Mouse (Mus musculus) testis, adult 2 months (tissue): ENCODE measurements around the gene Itgal. TPM values are rescaled to one million over a fixed set of nuclear protein-coding genes. Genes with fewer than 3 reads are reported as not detected.
"Not testable (repeated sequence)": the region's sequence is repeated elsewhere in the genome, so short reads cannot be mapped to it uniquely, and the experiment has no call there.

Experiments used
- H3K27ac ChIP-seq: fragments of 200-500 bp; 2 replicates; pipeline ENCODE4 v1.5.1; 2012; ENCODE audit warnings: low read depth, low read length; ENCODE audit not compliant: control insufficient read depth, insufficient read depth
- H3K27me3 ChIP-seq: fragments of 200-500 bp; 2 replicates; pipeline ENCODE4 v1.6.1; 2012; ENCODE audit warnings: mild to moderate bottlenecking, low read length, moderate library complexity; ENCODE audit not compliant: control insufficient read depth, insufficient read depth
- H3K36me3 ChIP-seq: fragments of 200-500 bp; 2 replicates; pipeline ENCODE4 v1.6.1; 2012; ENCODE audit warnings: mild to moderate bottlenecking, low read length; ENCODE audit not compliant: control insufficient read depth, insufficient read depth
- H3K4me1 ChIP-seq: fragments of 200-500 bp; 2 replicates; pipeline ENCODE4 v1.6.1; 2012; ENCODE audit warnings: low read length; ENCODE audit not compliant: control insufficient read depth, insufficient read depth
- H3K4me3 ChIP-seq: fragments of 200-500 bp; 2 replicates; pipeline ENCODE4 v1.5.1; 2012; ENCODE audit warnings: low read depth, mild to moderate bottlenecking, low read length, moderate library complexity, mixed read lengths; ENCODE audit not compliant: control insufficient read depth
- CTCF ChIP-seq: fragments of 200-500 bp; IDR thresholded peaks from 2 replicates; pipeline ENCODE4 v1.5.1; 2012; ENCODE audit warnings: low read depth, mild to moderate bottlenecking, inconsistent platforms, low read length, moderate library complexity; ENCODE audit not compliant: control insufficient read depth, insufficient read depth, insufficient replicate concordance
- POLR2A ChIP-seq: fragments of 200-500 bp; IDR thresholded peaks from 2 replicates; pipeline ENCODE4 v1.6.1; 2012; ENCODE audit warnings: low read depth, mild to moderate bottlenecking, inconsistent platforms, low read length, moderate library complexity; ENCODE audit not compliant: control insufficient read depth
- polyA plus RNA-seq: library from polyadenylated mRNA; depleted of rRNA; stranded (reverse); fragments of >200 nt; gene quantifications from 2 replicates; pipeline ENCODE4 v1.2.3, GENCODE M21; 2012

Itgal gene
- polyA plus RNA-seq, 1 experiment = 0.79 TPM

- Histone ChIP-seq H3K4me1 (no peaks in the 10 kb centered on the region), H3K4me3 (no peak overlapping the region), H3K36me3 (no peaks in the 10 kb centered on the region), H3K27me3 (no peaks in the 10 kb centered on the region), H3K27ac (no peak overlapping the region)
- TF ChIP-seq CTCF (no peak), POLR2A (no peak)
Measured at GRCm38 (mm10) chr7:127326685-127327084, 30.6 kb downstream of the Itgal start.

- no peaks in the 10 kb centered on the region for H3K4me1 ChIP-seq
- no peaks in the 10 kb centered on the region for H3K27me3 ChIP-seq
- H3K27ac ChIP-seq = no peak overlapping the region
- H3K36me3 ChIP-seq = no peaks in the 10 kb centered on the region
- no peak overlapping the region for H3K4me3 ChIP-seq
- TF ChIP-seq POLR2A = no peak
- TF ChIP-seq CTCF = no peak
Measured at GRCm38 (mm10) chr7:127333240-127333639, 37.2 kb downstream of the Itgal start.

GRCm38 (mm10) chr7:127335604-127336003, 39.5 kb downstream of the Itgal start:
- no peaks in the 10 kb centered on the region for H3K27me3 ChIP-seq
- no peaks in the 10 kb centered on the region for H3K36me3 ChIP-seq
- no peak for TF ChIP-seq CTCF
- TF ChIP-seq POLR2A = no peak
- H3K4me3 ChIP-seq = no peak overlapping the region
- H3K4me1 ChIP-seq = no peaks in the 10 kb centered on the region
- H3K27ac ChIP-seq = no peak overlapping the region

GRCm38 (mm10) chr7:127337636-127338035, 41.6 kb downstream of the Itgal start:
- TF ChIP-seq CTCF (no peak), POLR2A (no peak)
- H3K4me3 ChIP-seq = no peak overlapping the region
- H3K4me1 ChIP-seq = peaks cover 2% of the 10 kb centered on the region; the same call in 1 of the 2 replicates
- H3K36me3 ChIP-seq = no peaks in the 10 kb centered on the region
- H3K27me3 ChIP-seq = no peaks in the 10 kb centered on the region
- H3K27ac ChIP-seq = no peak overlapping the region

- Histone ChIP-seq H3K27me3 (no peaks in the 10 kb centered on the region), H3K36me3 (no peaks in the 10 kb centered on the region; the same call in 1 of the 2 replicates), H3K4me3 (no peak overlapping the region), H3K27ac (no peak overlapping the region), H3K4me1 (peaks cover 17% of the 10 kb centered on the region)
- TF ChIP-seq POLR2A (no peak), CTCF (no peak)
Measured at GRCm38 (mm10) chr7:127341356-127341755, 45.3 kb downstream of the Itgal start.

GRCm38 (mm10) chr7:127341861-127342260, 45.8 kb downstream of the Itgal start:
- not testable (repeated sequence) for H3K4me3 ChIP-seq, H3K27me3 ChIP-seq, H3K36me3 ChIP-seq, H3K27ac ChIP-seq
- peaks cover 20% of the 10 kb centered on the region for H3K4me1 ChIP-seq

- no peaks in the 10 kb centered on the region; the same call in 1 of the 2 replicates for H3K36me3 ChIP-seq
- H3K27me3 ChIP-seq = no peaks in the 10 kb centered on the region
- peak overlapping the region; percentile 87 for H3K4me3 ChIP-seq
- H3K27ac ChIP-seq = no peak overlapping the region
- no peak for TF ChIP-seq POLR2A
- TF ChIP-seq CTCF = no peak
- peaks cover 21% of the 10 kb centered on the region for H3K4me1 ChIP-seq
Measured at GRCm38 (mm10) chr7:127342332-127342731, 46.3 kb downstream of the Itgal start.

GRCm38 (mm10) chr7:127342888-127343287, 46.8 kb downstream of the Itgal start:
- H3K27me3 ChIP-seq = no peaks in the 10 kb centered on the region
- TF ChIP-seq POLR2A (no peak), CTCF (no peak)
- H3K36me3 ChIP-seq = no peaks in the 10 kb centered on the region; the same call in 1 of the 2 replicates
- no peak overlapping the region for H3K27ac ChIP-seq
- H3K4me1 ChIP-seq = peaks cover 21% of the 10 kb centered on the region
- H3K4me3 ChIP-seq = peak overlapping the region; percentile 87
